Mouse (Mus musculus): ENCODE measurements at regions not wholly inside any gene's neighbourhood (a gene's known extent, or its start where the extent isn't known, plus 50 kb on each side); places are given as distances from the start of the nearest gene placed in this dataset.

GRCm38 (mm10) chr12:32273474-32273873, 65.0 kb upstream of the Pik3cg start:
- no peak for DNase-seq

DNA sequence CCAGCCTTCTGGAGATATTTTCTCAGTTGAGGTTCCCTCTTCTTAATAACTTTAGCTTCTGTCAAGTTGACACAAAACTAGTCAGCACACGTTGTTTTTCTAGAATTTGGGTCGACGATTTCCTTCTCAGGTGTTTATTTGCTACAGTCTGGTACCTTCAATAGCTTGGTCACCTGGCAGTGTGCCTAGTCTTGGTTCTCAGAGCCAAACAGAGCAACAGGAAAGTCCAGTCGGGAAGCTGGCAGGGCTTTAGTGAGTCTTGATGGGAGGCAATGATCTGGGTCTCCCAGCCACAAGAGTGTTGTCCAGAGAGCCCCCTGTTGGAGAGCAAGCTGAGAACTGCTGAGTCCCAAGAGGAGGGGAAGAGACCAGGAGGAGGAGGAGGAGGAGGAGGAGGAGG, 71.4 kb upstream of the Pik3cg start:
- no peak for DNase-seq

DNA sequence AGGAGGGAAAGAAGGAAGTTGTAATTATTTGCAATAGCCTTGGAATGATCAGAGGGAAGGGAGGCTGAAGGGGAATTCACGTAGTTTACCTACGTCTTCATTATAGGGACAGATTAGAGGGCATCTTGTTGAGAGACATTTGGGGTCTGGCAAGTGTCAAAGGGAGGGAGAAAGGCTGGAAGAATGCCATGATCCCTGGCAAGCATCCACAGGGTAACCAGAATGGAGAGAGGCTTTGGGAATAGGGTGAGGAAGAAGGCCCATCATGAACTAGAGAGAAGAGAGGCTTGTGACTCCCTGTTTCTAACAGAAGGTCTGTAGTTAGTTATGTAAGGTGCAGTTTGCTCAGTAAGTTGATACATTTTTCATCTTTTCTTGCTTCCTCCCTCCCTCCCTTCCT, 71.8 kb upstream of the Pik3cg start:
- no peak for DNase-seq

DNA sequence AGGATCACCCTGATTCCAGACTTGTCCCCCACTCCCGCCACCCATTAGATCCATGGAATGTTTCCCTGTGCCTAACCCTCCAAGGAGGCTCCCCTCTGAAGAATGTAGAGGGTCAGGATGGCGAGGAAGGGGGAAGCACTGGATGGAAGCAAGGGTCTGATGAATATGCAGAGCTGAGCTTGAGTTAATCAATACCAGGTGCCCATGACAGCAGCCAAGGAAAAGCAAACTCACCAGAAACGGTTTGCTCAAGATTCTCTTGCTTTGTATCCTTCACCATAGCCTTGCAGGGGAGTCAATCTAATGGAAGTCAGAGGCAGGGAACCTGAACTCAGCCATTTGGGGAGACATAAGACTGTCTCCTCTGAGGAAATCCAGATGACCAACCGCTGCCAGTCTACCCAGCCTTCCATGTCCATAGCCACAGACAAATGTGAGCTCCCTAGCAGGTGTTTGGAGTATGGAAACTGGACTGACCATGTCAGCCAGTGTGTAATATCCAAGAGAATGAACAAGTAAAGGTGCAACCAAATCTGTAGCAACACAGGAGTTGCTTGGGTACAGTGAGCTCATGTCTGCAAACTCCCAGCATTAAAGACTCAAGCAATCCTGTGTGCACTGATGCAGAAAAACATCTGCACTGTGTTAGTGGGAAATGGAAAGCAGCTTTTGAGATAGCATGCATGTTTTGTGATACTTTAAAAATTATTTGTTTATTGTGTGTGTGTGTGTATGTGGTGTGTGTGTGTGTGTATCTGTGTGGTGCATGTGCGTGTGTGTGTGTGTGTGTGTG, 74.1 kb upstream of the Pik3cg start:
- DNase-seq: no peak

GRCm38 (mm10) chr12:32285039-32285438, 76.6 kb upstream of the Pik3cg start:
- DNase-seq: no peak

DNA sequence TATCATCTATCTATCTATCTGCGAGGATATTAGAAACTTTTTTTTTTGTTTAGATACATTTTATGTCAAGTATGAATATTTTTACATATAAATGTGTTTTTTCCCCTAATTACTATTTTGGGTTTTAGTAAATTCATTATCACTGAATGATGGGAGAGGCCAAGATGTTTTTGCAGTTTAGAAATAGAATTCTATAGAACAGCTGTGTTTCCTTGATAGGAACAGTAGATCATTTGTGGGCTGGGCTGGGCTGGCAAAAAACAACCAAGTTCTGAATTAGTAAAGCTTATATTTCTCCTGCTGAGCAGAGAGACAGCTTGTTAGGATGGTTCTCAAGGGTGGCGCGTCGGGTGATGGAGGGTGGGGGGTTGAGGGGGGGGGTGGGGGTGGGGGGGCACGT, 78.2 kb upstream of the Pik3cg start:
- no peak for DNase-seq

- no peak for DNase-seq
Measured at GRCm38 (mm10) chr12:32291145-32291544, 82.7 kb upstream of the Pik3cg start.

- peak; percentile 47 for DNase-seq
Measured at GRCm38 (mm10) chr12:32291962-32292748, 83.7 kb upstream of the Pik3cg start.

GRCm38 (mm10) chr12:32292749-32293128, 84.3 kb upstream of the Pik3cg start:
- DNase-seq: peak; percentile 29

- no peak for DNase-seq
Measured at GRCm38 (mm10) chr12:32297431-32297830, 81.1 kb upstream of the Ccdc71l start.

- DNase-seq: no peak
Measured at GRCm38 (mm10) chr12:32299714-32300113, 78.8 kb upstream of the Ccdc71l start.

DNA sequence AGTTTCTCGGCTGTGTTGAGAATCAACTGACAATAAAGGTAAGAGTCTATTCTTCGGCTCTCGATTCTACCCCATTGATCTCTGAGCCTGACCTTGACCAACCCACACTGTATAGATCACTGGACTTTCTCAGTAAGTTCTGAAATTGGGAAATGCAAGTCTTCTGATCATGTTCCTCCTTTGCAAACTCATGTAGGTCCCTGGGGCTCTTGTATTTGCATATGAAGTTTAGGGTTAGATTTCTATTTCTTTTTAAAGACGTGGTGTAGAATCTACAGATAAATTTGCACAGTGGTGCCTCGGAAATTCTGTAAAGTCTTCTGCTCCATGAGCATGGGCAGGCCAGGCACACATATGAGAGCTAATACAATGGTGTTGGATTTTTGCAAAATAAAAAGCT, 72.8 kb upstream of the Ccdc71l start:
- no peak for DNase-seq

GRCm38 (mm10) chr12:32306326-32306725, 72.2 kb upstream of the Ccdc71l start:
- DNase-seq: peak; percentile 12

GRCm38 (mm10) chr12:32307280-32308006, 71.1 kb upstream of the Ccdc71l start:
- DNase-seq: no peak

DNA sequence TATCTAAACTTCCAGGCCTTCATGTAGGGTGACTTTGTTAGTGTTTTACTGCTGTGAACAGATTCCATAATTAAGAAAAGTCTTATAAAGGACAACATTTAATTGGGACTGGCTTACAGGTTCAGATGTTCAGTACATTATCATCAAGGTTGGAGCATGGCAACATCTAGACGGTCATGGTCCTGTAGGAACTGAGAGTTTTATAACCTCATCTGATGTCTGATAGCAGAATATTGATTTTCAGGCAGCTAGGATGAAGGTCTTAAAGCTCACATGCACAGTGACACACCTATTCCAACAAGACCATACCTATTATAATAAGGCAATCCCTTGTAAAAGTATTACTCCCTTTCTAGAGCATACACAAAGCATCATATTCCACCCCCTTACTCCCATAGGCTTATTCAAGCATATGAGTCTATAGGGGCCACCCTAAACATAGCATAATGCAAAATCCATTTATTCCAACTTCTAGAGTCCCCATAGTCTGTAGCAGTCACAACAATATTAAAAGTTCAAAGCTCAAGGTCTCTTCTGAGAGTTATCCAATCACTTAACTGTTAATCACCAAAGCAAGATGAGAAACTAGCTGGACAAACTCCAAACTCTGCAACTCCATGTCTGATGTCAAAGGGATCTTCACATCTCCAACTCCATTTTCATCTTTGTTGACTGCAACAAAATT, 63.3 kb upstream of the Ccdc71l start:
- DNase-seq: no peak
